In genomic region chr4:152448666-152449018, GRCm38 (mm10) we compare ENCODE assay signal across 11 mouse cellular contexts. TPM values are rescaled to one million over a fixed set of nuclear protein-coding genes. Genes with fewer than 3 reads are reported as not detected.
A peak's percentile ranks its signal among the peaks of the same experiment; 100 is the strongest.
DNase-seq lines count a peak whose midpoint lies in the region; ATAC-seq and TF ChIP-seq lines count a peak whose summit lies in the region.
"Had no signal": no experiment of that assay in that cellular context is flagged by ENCODE, and none has a peak within 500 bp of the region (broad histone marks: within the 10 kb centered on the region; RNA-seq: fewer than 3 reads in every experiment).

No protein-coding gene starts in this region.

- peak; percentile 79 to 96 for TF ChIP-seq POLR2A in MEL (IDR thresholded peaks at IDR 0.05; ENCODE audit: control insufficient read depth in 1 of 2, insufficient read depth in 1 of 2, low read depth in 1 of 2, low read length in 2 of 2, poor library complexity in 1 of 2)

- H3K4me3 ChIP-seq in MEL (ENCODE audit: control insufficient read depth in 1 of 2, insufficient read depth in 1 of 2, low read depth in 2 of 2, low read length in 2 of 2) = peak overlapping the region; percentile 71 to 74
- H3K4me3 ChIP-seq in liver, embryonic 13.5 days (replicated peaks) = peak overlapping the region; percentile 47
- no peak overlapping the region for H3K4me3 ChIP-seq in hindbrain, embryonic 12.5 days
- H3K4me3 ChIP-seq: embryonic facial prominence, embryonic 12.5 days; midbrain, embryonic 12.5 days had no signal

- H3K27ac ChIP-seq in MEL (ENCODE audit: control insufficient read depth, low read depth, low read length) = peak overlapping the region; percentile 89
- H3K27ac ChIP-seq in liver, embryonic 13.5 days = no peak overlapping the region; the same call in 1 of the 2 replicates
- H3K27ac ChIP-seq in hindbrain, embryonic 12.5 days = no peak overlapping the region
- H3K27ac ChIP-seq: embryonic facial prominence, embryonic 12.5 days; midbrain, embryonic 12.5 days had no signal

- H3K36me3 ChIP-seq in MEL (ENCODE audit: control insufficient read depth in 1 of 2, insufficient read depth in 2 of 2, low read length in 2 of 2) = peaks cover 0 to 9% of the 10 kb centered on the region in 2 experiments; a peak in 3 of 4 replicates
- no peaks in the 10 kb centered on the region for H3K36me3 ChIP-seq in liver, embryonic 13.5 days
- H3K36me3 ChIP-seq in hindbrain, embryonic 12.5 days = no peaks in the 10 kb centered on the region
- H3K36me3 ChIP-seq: embryonic facial prominence, embryonic 12.5 days; midbrain, embryonic 12.5 days had no signal

- H3K4me2 ChIP-seq in liver, embryonic 13.5 days = peak overlapping the region; percentile 54
- H3K4me2 ChIP-seq in hindbrain, embryonic 12.5 days (replicated peaks) = no peak overlapping the region
- H3K4me2 ChIP-seq: embryonic facial prominence, embryonic 12.5 days; midbrain, embryonic 12.5 days had no signal

- H3K4me1 ChIP-seq in MEL (ENCODE audit: control insufficient read depth in 1 of 2, insufficient read depth in 2 of 2, low read length in 2 of 2) = peaks cover 6 to 18% of the 10 kb centered on the region in 2 experiments; a peak in 3 of 4 replicates
- H3K4me1 ChIP-seq in liver, embryonic 13.5 days (replicated peaks) = peaks cover 17% of the 10 kb centered on the region
- H3K4me1 ChIP-seq in hindbrain, embryonic 12.5 days = peaks cover 9% of the 10 kb centered on the region
- H3K4me1 ChIP-seq: embryonic facial prominence, embryonic 12.5 days had no signal

- H3K9ac ChIP-seq in MEL (ENCODE audit: control insufficient read depth, low read depth, low read length, poor library complexity, severe bottlenecking) = peak overlapping the region; percentile 78
- peak overlapping the region; percentile 54 for H3K9ac ChIP-seq in liver, embryonic 13.5 days
- no peak overlapping the region for H3K9ac ChIP-seq in hindbrain, embryonic 12.5 days
- H3K9ac ChIP-seq: embryonic facial prominence, embryonic 12.5 days; midbrain, embryonic 12.5 days had no signal

- TF ChIP-seq CTCF in MEL (IDR thresholded peaks at IDR 0.05 in 2 of 3, conservative IDR thresholded peaks at IDR 0.05 in 1 of 3; ENCODE audit: control insufficient read depth in 1 of 3, insufficient read depth in 1 of 3, low read depth in 2 of 3, low read length in 3 of 3, poor library complexity in 1 of 3, severe bottlenecking in 1 of 3) = no peak

- no peaks in the 10 kb centered on the region for H3K9me3 ChIP-seq in MEL (replicated peaks; ENCODE audit: insufficient read depth, low read length)
- H3K9me3 ChIP-seq in liver, embryonic 13.5 days (replicated peaks) = no peaks in the 10 kb centered on the region
- H3K9me3 ChIP-seq in hindbrain, embryonic 12.5 days (replicated peaks) = no peaks in the 10 kb centered on the region
- H3K9me3 ChIP-seq: embryonic facial prominence, embryonic 12.5 days; midbrain, embryonic 12.5 days had no signal

- WGBS in liver, embryonic 13.5 days (ENCODE audit: insufficient replicate concordance) = 23% methylated on average over 8 of the region's 8 CpGs
- WGBS in hindbrain, embryonic 12.5 days = 66% methylated on average over 8 of the region's 8 CpGs

- peaks cover 39% of the 10 kb centered on the region for H3K79me2 ChIP-seq in MEL (ENCODE audit: control insufficient read depth, insufficient read depth, low read length, poor library complexity)

- peak; percentile 87 for DNase-seq in CD4-positive helper T cell, adult 2 months (ENCODE audit: low read depth, low spot score)
- DNase-seq in MEL (ENCODE audit: low read depth, low spot score) = peak; percentile 95
- peak; percentile 36 for DNase-seq in liver, embryonic 13.5 days
- DNase-seq in cerebellum, postnatal 10 days = no peak
- DNase-seq in frontal cortex, postnatal 36 days (ENCODE audit: low spot score in 2 of 2) = no peak
- DNase-seq in adrenal gland, adult (ENCODE audit: inconsistent age in 2 of 2, low spot score in 1 of 2) = no peak

- TF ChIP-seq EP300 in MEL (IDR thresholded peaks at IDR 0.05; ENCODE audit: low read depth in 1 of 2, low read length in 2 of 2) = no peak

- TF ChIP-seq RAD21 in MEL (IDR thresholded peaks at IDR 0.05; ENCODE audit: low read depth, low read length) = no peak

- no peaks in the 10 kb centered on the region for H3K27me3 ChIP-seq in MEL (ENCODE audit: control insufficient read depth in 1 of 2, insufficient read depth in 2 of 2, low read length in 2 of 2)
- H3K27me3 ChIP-seq in liver, embryonic 13.5 days = no peaks in the 10 kb centered on the region
- no peaks in the 10 kb centered on the region for H3K27me3 ChIP-seq in hindbrain, embryonic 12.5 days
- H3K27me3 ChIP-seq: embryonic facial prominence, embryonic 12.5 days; midbrain, embryonic 12.5 days had no signal

- peak; percentile 74 for ATAC-seq in liver, embryonic 13.5 days (ENCODE audit: low read depth)
- ATAC-seq in neutrophil, adult 5-6 weeks (ENCODE audit: extremely low read depth, insufficient number of reproducible peaks, low FRiP score, poor library complexity, severe bottlenecking) = peak; percentile 78
- ATAC-seq in hindbrain, embryonic 12.5 days (ENCODE audit: low FRiP score) = no peak
- ATAC-seq: hindbrain, embryonic 16.5 days had no signal

TF ChIP-seq in MEL, 35 proteins besides CTCF, POLR2A, EP300 and RAD21:
- TF ChIP-seq MYB (IDR thresholded peaks at IDR 0.05; ENCODE audit: low read depth, low read length) = no peak
- TF ChIP-seq NELFE (IDR thresholded peaks at IDR 0.05; ENCODE audit: low read depth, low read length) = peak; percentile 84
- no peak for TF ChIP-seq JUND (IDR thresholded peaks at IDR 0.05; ENCODE audit: low read depth, low read length)
- TF ChIP-seq GATA1 (IDR thresholded peaks at IDR 0.05; ENCODE audit: low read depth, low read length) = no peak
- no peak for TF ChIP-seq E2F4 (IDR thresholded peaks at IDR 0.05; ENCODE audit: borderline replicate concordance, low read depth, low read length)
- TF ChIP-seq MXI1 (IDR thresholded peaks at IDR 0.05; ENCODE audit: low read depth, low read length) = peak; percentile 96
- no peak for TF ChIP-seq SMC3 (IDR thresholded peaks at IDR 0.05; ENCODE audit: low read depth, low read length)
- no peak for TF ChIP-seq BHLHE40 (IDR thresholded peaks at IDR 0.05; ENCODE audit: borderline replicate concordance, low read depth, low read length)
- TF ChIP-seq ELF1 (IDR thresholded peaks at IDR 0.05; ENCODE audit: low read depth, low read length) = peak; percentile 67; the same call in 1 of the 2 replicates
- no peak for TF ChIP-seq POLR2AphosphoS5 (IDR thresholded peaks at IDR 0.05; ENCODE audit: borderline replicate concordance, low read depth, low read length)
- no peak for TF ChIP-seq ETS1 (IDR thresholded peaks at IDR 0.05; ENCODE audit: low read depth, low read length)
- no peak for TF ChIP-seq KAT2A (conservative IDR thresholded peaks at IDR 0.05; ENCODE audit: low read depth, low read length)
- no peak for TF ChIP-seq CHD1 (IDR thresholded peaks at IDR 0.05; ENCODE audit: low read depth, low read length)
- no peak for TF ChIP-seq GABPA (IDR thresholded peaks at IDR 0.05; ENCODE audit: low read depth, low read length)
- TF ChIP-seq MAFK (IDR thresholded peaks at IDR 0.05; ENCODE audit: borderline replicate concordance, low read depth, low read length) = no peak
- TF ChIP-seq CHD2 (IDR thresholded peaks at IDR 0.05; ENCODE audit: low read length) = no peak
- no peak for TF ChIP-seq TAL1 (IDR thresholded peaks at IDR 0.05; ENCODE audit: low read length)
- TF ChIP-seq MAX (IDR thresholded peaks at IDR 0.05; ENCODE audit: low read length) = peak; percentile 90
- TF ChIP-seq TBP (IDR thresholded peaks at IDR 0.05; ENCODE audit: low read depth, low read length) = peak; percentile 90
- peak; percentile 67; the same call in 1 of the 2 replicates for TF ChIP-seq POLR2AphosphoS2 (IDR thresholded peaks at IDR 0.05; ENCODE audit: low read length)
- TF ChIP-seq NRF1 (IDR thresholded peaks at IDR 0.05; ENCODE audit: insufficient read depth, low read depth, low read length, poor library complexity, severe bottlenecking) = no peak
- TF ChIP-seq USF2 (IDR thresholded peaks at IDR 0.05; ENCODE audit: borderline replicate concordance in 1 of 2, insufficient read depth in 1 of 2, low read depth in 1 of 2, low read length in 2 of 2) = no peak
- TF ChIP-seq MYC (IDR thresholded peaks at IDR 0.05; ENCODE audit: low read depth, low read length) = peak; percentile 89
- no peak for TF ChIP-seq ZC3H11A (IDR thresholded peaks at IDR 0.05; ENCODE audit: low read depth, low read length)
- peak; percentile 85 for TF ChIP-seq SIN3A (IDR thresholded peaks at IDR 0.05; ENCODE audit: low read length)
- TF ChIP-seq TCF12 (IDR thresholded peaks at IDR 0.05; ENCODE audit: low read depth, low read length) = no peak; the same call in 1 of the 2 replicates
- TF ChIP-seq MEF2A (IDR thresholded peaks at IDR 0.05; ENCODE audit: extremely low read depth, insufficient replicate concordance, low read depth, low read length, poor library complexity, severe bottlenecking) = no peak
- TF ChIP-seq ZMIZ1 (IDR thresholded peaks at IDR 0.05; ENCODE audit: low read depth, low read length) = peak; percentile 75
- TF ChIP-seq HCFC1 (IDR thresholded peaks at IDR 0.05; ENCODE audit: low read depth, low read length) = peak; percentile 74
- no peak for TF ChIP-seq ZNF384 (IDR thresholded peaks at IDR 0.05; ENCODE audit: low read depth, low read length)

RNA-seq across cellular contexts. Expression of gene Nphp4, which starts 27.9 kb away (rescaled TPM):
- not detected in 2 replicates for total RNA-seq in MEL (2012; rRNA removed)
- not detected for polyA plus RNA-seq in MEL (2012; ENCODE audit: insufficient read depth in 1 of 2, insufficient read length in 2 of 2, low read depth in 1 of 2, low replicate concordance in 2 of 2, missing spikeins in 1 of 2)
- 0.16 TPM in 2 replicates for polyA plus RNA-seq in liver, embryonic 13.5 days (2015; fragmentation: Nextera tagmentation; extraction: Ambion mirVana)
- 0.37 and 0.81 TPM in 2 replicates for total RNA-seq in neutrophil, adult 5-6 weeks (2017)
- polyA plus RNA-seq in hindbrain, embryonic 12.5 days (2016; fragmentation: Nextera tagmentation; extraction: Ambion mirVana) = 7.5 and 8.9 TPM in 2 replicates

RNA-seq across cellular contexts. Expression of gene Kcnab2, which starts 29.0 kb away (rescaled TPM):
- total RNA-seq in MEL (2012; rRNA removed) = 82.6 and 82.9 TPM in 2 replicates
- 100 to 1,000 TPM in 1 of 2 experiments, not detected in 1; 118 TPM for polyA plus RNA-seq in MEL (2012; ENCODE audit: insufficient read depth in 1 of 2, insufficient read length in 2 of 2, low read depth in 1 of 2, low replicate concordance in 2 of 2, missing spikeins in 1 of 2)
- 8.3 and 9.6 TPM in 2 replicates for polyA plus RNA-seq in liver, embryonic 13.5 days (2015; fragmentation: Nextera tagmentation; extraction: Ambion mirVana)
- total RNA-seq in neutrophil, adult 5-6 weeks (2017) = 49.3 and 49.7 TPM in 2 replicates
- polyA plus RNA-seq in hindbrain, embryonic 12.5 days (2016; fragmentation: Nextera tagmentation; extraction: Ambion mirVana) = 17.5 and 19.3 TPM in 2 replicates

Comparison
In these comparisons a context has a peak if more than half of its experiments do, and no peak if none do; other contexts are left out.
1. DNase-seq: peak in CD4-positive helper T cell, adult 2 months (single experiment), MEL (single experiment) and liver, embryonic 13.5 days (single experiment); none in cerebellum, postnatal 10 days (0 of 2), frontal cortex, postnatal 36 days (0 of 2) and adrenal gland, adult (0 of 2).